Mouse (Mus musculus) bone marrow, adult 2 months (tissue): ENCODE measurements at regions not wholly inside any gene's neighbourhood (a gene's known extent, or its start where the extent isn't known, plus 50 kb on each side); places are given as distances from the start of the nearest gene placed in this dataset.

Source experiments
- CTCF ChIP-seq: fragments of 200-500 bp; IDR thresholded peaks from 2 replicates; pipeline ENCODE4 v1.5.1; 2011; ENCODE audit warnings: low read length, control low read depth; ENCODE audit not compliant: control insufficient read depth, insufficient read depth
- POLR2A ChIP-seq: fragments of 200-500 bp; IDR thresholded peaks from 2 replicates; pipeline ENCODE4 v1.6.1; 2011; ENCODE audit warnings: low read depth, mild to moderate bottlenecking, control low read depth, low read length, borderline replicate concordance; ENCODE audit not compliant: control insufficient read depth

- no peak for TF ChIP-seq CTCF
- TF ChIP-seq POLR2A = no peak
These were observed 974.4 kb downstream of the Epha4 start for GRCm38 (mm10) chr1:76540529-76540928.
